Mouse (Mus musculus) cerebellum, postnatal 36 days (tissue): ENCODE data around the gene Olfr1154.

Experiments used
- DNase-seq, 2 experiments: peaks; one replicate each; pipeline ENCODE4 v3.0.0; 2021 to 2022; ENCODE audit warnings: mixed read lengths in 2 of 2

Gene Olfr1154

DNA sequence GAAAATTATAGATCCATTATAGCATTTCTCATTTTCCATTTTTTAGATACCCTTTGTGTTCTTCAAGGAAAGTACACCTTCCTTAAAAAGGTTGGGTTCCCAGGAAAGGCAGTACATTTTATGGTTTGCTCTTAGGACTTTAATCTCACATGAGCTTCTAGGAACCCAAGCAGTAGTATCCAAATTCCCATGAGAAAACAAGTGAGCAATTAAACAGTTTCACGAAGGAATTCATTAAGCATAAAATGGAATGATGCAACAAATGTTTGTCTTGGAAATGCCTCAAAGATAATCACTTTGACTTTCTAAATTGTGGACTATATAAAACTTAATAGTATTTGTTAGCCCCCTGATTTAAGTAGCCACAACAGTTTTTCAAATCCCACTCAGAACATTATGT lies at the start of gene Olfr1154:
Gene Olfr1154 (minus strand): TSS at position 101 of the 400 bp plus-strand sequence.
- no peak for DNase-seq

GRCm38 (mm10) chr2:87953000-87953399 lies 48.0 kb upstream of the Olfr1154 start, which contains the start of gene Olfr1156:
TSS of gene Olfr1156 (minus strand) at chr2:87953100.
- DNase-seq: no peak

GRCm38 (mm10) chr2:87945037-87945436 lies 40.1 kb upstream of the Olfr1154 start, which contains the start of gene Olfr1155:
TSS of gene Olfr1155 (minus strand) at chr2:87945137.
- DNase-seq: no peak

DNA sequence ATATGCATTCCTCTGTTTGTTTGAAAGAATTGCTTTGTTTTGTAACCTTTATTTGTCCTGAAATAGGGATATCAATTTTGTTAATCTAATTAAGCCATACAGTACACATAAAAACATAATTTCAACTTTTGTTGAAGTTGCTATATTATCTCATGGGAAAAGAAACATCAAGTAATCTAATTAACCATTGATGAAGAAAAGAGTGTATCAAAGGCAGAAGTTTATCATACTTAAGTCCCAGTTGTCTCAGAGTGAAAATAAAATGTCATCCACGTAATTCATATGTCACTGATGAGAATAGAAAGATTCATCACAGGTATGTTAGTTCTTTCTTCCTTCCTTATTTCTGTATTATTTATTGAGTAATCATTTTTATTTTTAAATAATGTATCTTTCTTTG lies 10.3 kb downstream of the Olfr1154 start, which contains the start of gene Olfr1153:
Gene Olfr1153 (plus strand): TSS at position 301 of the 400 bp plus-strand sequence.
- no peak for DNase-seq

- DNase-seq: no peak
Measured at GRCm38 (mm10) chr2:87866192-87866591, 38.8 kb downstream of the Olfr1154 start, which contains the start of gene Olfr1152. TSS of gene Olfr1152 (plus strand) at chr2:87866492.

DNA sequence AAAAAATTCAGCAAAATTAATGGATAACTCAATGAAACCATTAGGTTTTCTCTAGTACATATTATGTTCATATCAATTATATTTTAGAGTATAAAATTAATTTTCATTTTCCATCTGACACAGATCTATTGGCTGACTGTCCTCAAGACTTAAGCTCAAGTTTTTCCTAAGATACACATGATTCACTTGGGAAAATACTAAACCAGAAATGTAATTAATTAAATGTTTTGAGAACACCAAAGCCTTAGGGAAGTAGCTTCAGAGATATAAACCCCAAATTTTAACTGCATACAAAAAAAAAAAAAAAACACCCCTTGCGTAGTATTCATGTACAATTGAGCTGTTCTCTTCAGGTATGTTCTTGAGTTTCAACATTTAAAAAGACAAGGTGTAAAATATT lies 49.4 kb downstream of the Olfr1154 start, which contains the start of gene Olfr1151:
Gene Olfr1151 (plus strand): TSS at position 301 of the 400 bp plus-strand sequence.
- no peak for DNase-seq
